Mouse (Mus musculus): ENCODE data around the gene Npm1. TPM values are rescaled to one million over a fixed set of nuclear protein-coding genes. Genes with fewer than 3 reads are reported as not detected.

Npm1 gene
- 100 to 1,000 TPM; 458 to 497 TPM for total RNA-seq (2021)
- long read RNA-seq, experiment 1, transcript Npm1-201 (11 exons, 1,633 nt): major isoform, 199 of 243 reads
- long read RNA-seq, experiment 1, transcript Npm1-204 (10 exons, 1,157 nt): minor isoform, 20 of 243 reads
- long read RNA-seq, experiment 1, partial matches to known transcripts: 19 of 243 reads
- long read RNA-seq, experiment 1, other reads (novel, unspliced or antisense): 4 of 243 reads
- long read RNA-seq, experiment 2, transcript Npm1-201 (11 exons, 1,633 nt): major isoform, 233 of 296 reads
- long read RNA-seq, experiment 2, transcript Npm1-204 (10 exons, 1,157 nt): minor isoform, 27 of 296 reads
- long read RNA-seq, experiment 2, partial matches to known transcripts: 23 of 296 reads
- long read RNA-seq, experiment 2, other reads (novel, unspliced or antisense): 10 of 296 reads

GRCm38 (mm10) chr11:33162998-33163506 is at the start of gene Npm1:
TSS of gene Npm1 (minus strand) at chr11:33163206.
- peak; percentile 98 to 99 for DNase-seq (ENCODE audit: low spot score in 2 of 2)

DNA sequence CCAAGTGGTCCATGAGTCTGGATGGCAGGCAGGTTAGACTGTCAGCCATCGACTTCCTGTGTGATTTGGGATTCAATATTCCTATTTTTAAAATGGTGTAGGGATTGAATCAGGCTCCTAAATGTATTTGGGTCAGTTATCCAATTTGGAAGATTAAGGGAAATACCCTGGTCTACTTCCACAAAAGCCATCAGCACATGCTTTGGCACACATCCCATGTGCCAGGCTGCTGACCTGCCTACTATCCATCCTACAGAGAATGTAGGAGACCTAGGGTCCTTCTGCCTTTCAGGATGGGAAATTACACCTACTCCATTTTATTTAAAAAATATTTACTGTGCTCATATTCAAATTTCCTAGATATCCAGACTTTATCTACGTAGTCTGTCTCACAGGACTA is 44.4 kb upstream of the Npm1 start:
- no peak for DNase-seq (ENCODE audit: low spot score in 2 of 2)

DNA sequence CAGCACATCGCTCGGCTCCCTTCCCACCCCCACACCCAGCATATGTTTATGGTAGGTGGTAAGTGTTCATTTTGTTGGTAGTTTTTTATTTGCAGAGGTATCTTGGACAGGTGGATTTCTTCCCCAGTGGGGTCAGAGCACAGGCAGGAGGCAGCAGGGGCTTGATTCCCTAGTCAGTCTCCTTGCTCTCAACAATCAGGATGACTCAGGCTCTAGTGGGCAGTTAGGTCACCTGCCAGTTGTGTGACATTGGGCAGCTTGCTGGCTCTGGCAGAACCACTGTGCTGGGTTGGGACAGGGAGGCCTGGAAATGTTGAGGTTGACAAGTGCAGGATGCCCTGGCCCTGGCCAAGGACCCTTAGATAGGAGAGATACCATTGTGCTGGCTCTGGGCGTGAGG is 42.0 kb upstream of the Npm1 start:
- DNase-seq (ENCODE audit: low spot score in 2 of 2): no peak

DNA sequence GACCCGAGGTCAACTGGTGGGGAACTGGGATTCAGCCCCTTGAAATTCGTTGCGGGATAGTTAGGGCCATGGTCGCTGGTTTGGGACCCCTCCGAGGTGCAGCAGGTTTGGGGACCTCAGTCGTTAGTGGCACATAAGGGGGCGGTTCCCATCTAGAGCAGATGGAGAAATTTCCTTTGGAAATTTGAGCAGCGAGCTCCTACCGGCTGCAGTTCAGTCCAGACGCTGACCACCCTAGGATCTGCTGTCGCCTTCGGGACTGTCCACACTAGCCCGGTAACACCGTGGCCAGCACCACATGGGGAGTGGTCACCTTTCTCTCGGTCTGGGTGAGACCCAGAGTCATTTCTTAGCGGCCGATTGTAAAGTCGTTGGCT is 41.3 kb upstream of the Npm1 start:
- DNase-seq (ENCODE audit: low spot score in 2 of 2): no peak

GRCm38 (mm10) chr11:33203383-33204328 is 40.6 kb upstream of the Npm1 start, which contains the start of gene Tlx3:
TSS of gene Tlx3 (minus strand) at chr11:33203589.
- no peak for DNase-seq (ENCODE audit: low spot score in 2 of 2)

DNA sequence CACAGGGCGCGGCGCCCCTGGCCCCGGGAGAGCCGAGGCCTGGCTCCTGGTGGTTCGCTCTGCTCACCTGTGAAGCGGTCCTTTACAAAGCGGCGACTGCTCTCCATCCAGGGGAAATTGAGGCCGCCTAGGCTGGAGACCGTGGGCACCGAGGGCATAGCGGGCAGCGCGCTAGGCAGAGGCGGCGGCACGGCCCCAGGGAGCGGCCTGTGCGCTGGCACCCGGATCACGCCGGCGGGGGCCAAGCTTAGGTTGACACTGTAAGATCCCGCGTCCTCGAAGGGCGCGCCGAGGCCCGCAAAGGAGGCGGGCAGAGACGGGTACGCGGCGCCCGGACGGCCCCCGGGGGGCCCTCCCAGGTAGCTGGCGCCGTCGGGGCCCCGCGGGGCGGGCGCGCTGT is 40.0 kb upstream of the Npm1 start:
- DNase-seq (ENCODE audit: low spot score in 2 of 2): no peak

DNA sequence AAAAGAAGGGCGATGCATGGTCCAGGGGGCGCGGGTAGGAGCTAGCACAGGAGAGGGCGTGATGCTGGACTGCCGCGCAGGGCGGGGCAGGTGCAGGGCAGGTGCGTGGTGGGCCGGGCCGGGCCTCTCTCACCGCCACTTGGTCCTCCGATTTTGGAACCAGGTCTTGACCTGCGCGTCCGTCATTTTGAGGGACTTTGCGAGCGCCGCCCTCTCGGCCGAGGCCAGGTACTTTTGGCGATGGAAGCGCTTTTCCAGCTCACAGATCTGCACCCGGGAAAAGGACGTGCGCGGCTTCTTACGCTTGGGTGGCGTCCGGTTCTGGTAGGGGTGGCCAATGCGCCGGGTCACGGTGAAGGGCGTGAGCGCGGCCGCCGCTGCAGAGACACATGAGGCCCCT is 39.3 kb upstream of the Npm1 start:
- no peak for DNase-seq (ENCODE audit: low spot score in 2 of 2)

DNA sequence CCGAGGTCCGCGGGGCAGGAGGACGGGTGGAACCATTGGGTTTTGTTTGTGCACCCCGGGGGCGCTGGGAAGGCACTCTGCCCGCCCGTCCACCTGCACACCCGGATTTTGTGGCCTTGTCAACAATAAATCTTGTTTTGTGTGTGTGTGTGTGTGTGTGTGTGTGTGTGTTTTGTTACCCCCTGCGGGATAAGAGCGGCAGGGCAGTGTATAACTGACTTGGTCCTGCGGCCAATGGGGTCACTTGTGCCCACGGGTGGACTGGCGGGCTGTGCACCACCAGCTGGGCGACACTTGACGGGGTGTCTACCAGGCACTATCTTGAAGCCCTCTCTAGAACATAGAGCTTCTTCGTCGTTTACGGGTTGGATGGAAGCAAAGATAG is 38.6 kb upstream of the Npm1 start:
- DNase-seq (ENCODE audit: low spot score in 2 of 2): no peak

GRCm38 (mm10) chr11:33200764-33201625 is 38.0 kb upstream of the Npm1 start:
- no peak for DNase-seq (ENCODE audit: low spot score in 2 of 2)

DNA sequence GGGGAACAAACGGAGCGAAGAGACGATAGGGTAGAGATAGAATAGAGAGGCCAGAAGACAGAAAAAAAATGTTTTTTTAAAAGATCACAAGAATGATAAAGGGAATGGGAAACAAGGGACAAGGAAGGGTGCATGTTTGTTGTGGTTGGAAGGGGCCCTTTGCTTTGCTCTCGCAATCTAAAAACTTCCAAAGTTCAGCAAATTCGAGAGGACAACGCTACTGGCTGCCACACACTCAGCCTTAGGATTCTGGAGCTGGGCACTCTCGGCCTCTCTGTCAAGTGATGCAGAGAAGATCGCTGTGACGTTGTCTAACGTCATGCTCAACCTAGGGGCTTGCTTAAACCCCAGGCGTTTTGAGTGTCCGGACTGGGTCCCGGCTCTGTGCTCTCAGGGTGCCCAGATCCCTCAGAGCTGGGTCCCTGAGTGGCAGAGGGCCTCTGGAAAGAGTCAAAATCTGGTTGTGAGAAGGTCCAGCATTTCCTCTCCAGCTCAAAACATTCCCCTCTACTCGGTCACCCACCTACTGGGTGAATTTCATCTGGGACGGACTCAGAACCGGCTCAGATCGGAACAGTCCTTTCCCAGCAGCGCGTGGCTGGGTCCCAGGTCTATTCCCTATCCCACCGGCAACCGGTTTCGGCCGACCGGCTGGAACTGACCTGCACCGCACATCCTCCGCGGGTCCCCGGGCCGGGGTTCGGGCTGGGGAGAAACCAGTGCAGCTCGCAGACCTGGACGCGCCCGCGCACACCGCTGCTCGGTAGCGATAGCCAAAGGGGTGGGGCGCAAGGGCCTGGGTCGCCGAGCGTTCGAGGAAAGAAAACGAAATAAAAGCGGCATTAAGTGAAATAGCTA is 37.1 kb upstream of the Npm1 start:
- no peak for DNase-seq (ENCODE audit: low spot score in 2 of 2)

DNA sequence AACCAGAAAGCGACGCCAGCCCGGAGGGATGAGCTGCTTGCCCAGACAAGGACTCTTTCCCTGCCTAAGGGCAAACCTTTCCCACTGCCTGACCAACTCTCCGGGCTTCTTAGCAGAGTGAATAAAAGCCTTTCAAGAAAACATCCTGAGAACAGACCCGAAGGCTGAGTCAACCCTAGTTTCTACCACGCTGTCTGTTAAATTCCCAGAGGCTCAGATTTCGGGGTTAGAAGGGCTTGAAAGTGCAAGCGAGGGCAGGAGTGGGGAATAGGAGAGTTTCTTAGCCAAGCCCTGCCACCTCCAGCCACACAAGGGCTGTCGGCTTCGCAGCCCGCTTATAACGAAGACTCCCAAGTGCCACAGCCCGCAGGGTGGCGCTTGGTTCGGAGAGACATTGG is 36.1 kb upstream of the Npm1 start:
- DNase-seq (ENCODE audit: low spot score in 2 of 2): no peak

DNA sequence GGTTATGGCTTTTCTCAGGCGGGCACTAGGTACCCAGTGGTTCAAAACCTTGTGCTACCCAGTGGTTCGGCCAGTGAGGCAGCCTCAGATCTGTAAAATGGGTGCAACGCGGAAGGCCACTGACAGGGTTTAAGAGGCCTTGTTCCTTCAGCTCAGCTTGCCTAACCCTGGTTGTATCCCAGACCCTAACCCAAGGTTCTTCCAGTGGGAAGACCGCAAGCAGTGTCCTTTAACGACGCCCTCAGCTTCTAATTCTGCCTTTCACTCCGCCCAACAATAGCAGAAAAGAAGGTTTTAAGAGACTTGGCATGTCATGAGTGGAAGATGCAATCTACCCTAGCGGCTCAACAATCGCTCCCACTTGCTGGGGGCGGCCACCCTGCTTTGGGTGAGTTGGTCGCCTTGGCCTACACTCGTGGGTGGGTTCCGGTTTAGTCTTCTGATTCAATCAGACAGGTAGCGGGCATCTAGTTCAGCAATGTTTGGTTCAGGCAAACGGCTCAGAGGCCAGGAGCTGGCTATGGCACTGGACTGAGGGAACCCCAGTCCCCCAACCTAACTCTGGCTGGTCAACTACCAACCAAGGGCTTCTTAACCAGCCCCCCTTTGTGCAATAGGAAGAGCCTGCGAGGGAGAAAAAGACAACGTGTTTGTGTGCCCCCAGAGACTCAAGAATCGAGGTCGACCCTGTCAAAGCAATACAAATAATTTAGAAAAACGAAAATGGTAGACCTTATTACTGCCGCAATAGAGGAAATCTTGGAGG is 35.5 kb upstream of the Npm1 start:
- no peak for DNase-seq (ENCODE audit: low spot score in 2 of 2)

- no peak for DNase-seq (ENCODE audit: low spot score in 2 of 2)
These were observed 34.7 kb upstream of the Npm1 start for GRCm38 (mm10) chr11:33197673-33198072.

DNA sequence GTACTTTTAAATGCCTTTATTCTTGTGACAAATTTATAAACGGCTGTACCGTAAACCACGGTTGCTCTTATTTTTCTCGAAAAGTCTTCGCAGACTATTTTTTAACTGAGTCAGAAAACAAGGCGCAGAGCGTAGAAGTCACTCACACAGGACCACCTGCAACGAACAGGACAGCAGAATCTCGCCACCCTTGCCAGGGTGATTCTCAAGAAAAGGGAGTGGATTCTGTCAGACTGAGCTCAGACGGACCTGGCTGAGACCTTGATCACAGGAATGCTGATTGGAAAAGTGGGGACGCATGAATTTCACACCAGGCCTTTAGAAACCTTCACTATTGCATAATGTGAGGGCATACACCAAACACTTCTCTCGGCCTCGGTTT is 34.1 kb upstream of the Npm1 start:
- no peak for DNase-seq (ENCODE audit: low spot score in 2 of 2)

GRCm38 (mm10) chr11:33196447-33197132 is 33.6 kb upstream of the Npm1 start:
- DNase-seq (ENCODE audit: low spot score in 2 of 2): no peak

GRCm38 (mm10) chr11:33195531-33196446 is 32.8 kb upstream of the Npm1 start:
- no peak for DNase-seq (ENCODE audit: low spot score in 2 of 2)

DNA sequence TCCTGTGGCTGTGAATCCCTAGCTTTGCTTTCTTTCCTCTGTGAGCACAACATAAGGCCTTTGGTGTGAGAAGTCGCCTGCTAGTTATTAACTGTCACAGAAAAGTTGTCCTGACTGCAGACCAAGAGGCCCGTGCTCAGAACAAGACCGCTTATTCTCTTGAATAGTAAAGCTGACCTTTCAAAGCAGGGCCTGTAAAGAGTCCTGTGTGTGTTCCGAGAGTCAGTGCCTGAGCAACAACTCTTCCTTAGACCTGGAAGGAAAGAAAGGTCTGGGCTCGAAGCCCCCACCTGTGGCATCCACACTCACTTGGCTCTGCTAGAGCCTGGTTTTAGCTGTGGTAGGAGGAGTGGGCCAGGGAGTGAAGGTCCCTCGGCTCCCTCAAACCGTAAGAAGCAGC is 32.1 kb upstream of the Npm1 start:
- no peak for DNase-seq (ENCODE audit: low spot score in 2 of 2)

GRCm38 (mm10) chr11:33193695-33194094 is 30.7 kb upstream of the Npm1 start:
- no peak for DNase-seq (ENCODE audit: low spot score in 2 of 2)
